Mouse (Mus musculus) C2C12 (cell line): ENCODE data around the gene Wdfy3. TPM values are rescaled to one million over a fixed set of nuclear protein-coding genes. Genes with fewer than 3 reads are reported as not detected.

Experiments
- H3K27me3 ChIP-seq: one replicate; pipeline ENCODE4 v1.6.1; 2011; ENCODE audit not compliant: control insufficient read depth, insufficient read depth, insufficient read length
- H3K36me3 ChIP-seq: one replicate; pipeline ENCODE4 v1.6.1; 2011; ENCODE audit not compliant: control insufficient read depth, insufficient read depth
- H3K4me3 ChIP-seq: one replicate; pipeline ENCODE4 v1.5.1; 2011; ENCODE audit warnings: mild to moderate bottlenecking, control low read depth; ENCODE audit not compliant: poor library complexity, insufficient read depth, severe bottlenecking
- H3K79me2 ChIP-seq: one replicate; pipeline ENCODE4 v1.6.1; 2011; ENCODE audit not compliant: control insufficient read depth, insufficient read depth
- H3K79me3 ChIP-seq: one replicate; pipeline ENCODE4 v1.6.1; 2011; ENCODE audit warnings: low read depth, control low read depth
- H3ac ChIP-seq: one replicate; pipeline ENCODE3; 2011; ENCODE audit warnings: low read depth; ENCODE audit not compliant: control insufficient read depth, insufficient read length
- CEBPB ChIP-seq: IDR thresholded peaks from one replicate; pipeline ENCODE4 v1.6.1; 2011; ENCODE audit warnings: low read depth, mild to moderate bottlenecking, control low read depth, moderate library complexity
- CTCF ChIP-seq: IDR thresholded peaks from one replicate; pipeline ENCODE4 v1.5.1; 2011; ENCODE audit not compliant: control insufficient read depth, insufficient read depth, insufficient read length
- FOSL1 ChIP-seq: IDR thresholded peaks from one replicate; pipeline ENCODE4 v1.8.0; 2011; ENCODE audit warnings: mild to moderate bottlenecking, low read length; ENCODE audit not compliant: poor library complexity, insufficient read depth, severe bottlenecking
- MAX ChIP-seq: IDR thresholded peaks from one replicate; pipeline ENCODE4 v1.6.1; 2011; ENCODE audit warnings: mild to moderate bottlenecking, control low read depth
- MYOD1 ChIP-seq: IDR thresholded peaks from one replicate; pipeline ENCODE4 v1.6.1; 2011; ENCODE audit warnings: low read depth; ENCODE audit not compliant: control insufficient read depth, insufficient read length
- MYOG ChIP-seq: IDR thresholded peaks from one replicate; pipeline ENCODE4 v1.6.1; 2011; ENCODE audit not compliant: control insufficient read depth, insufficient read length; ENCODE audit errors: extremely low read depth
- USF1 ChIP-seq: IDR thresholded peaks from one replicate; pipeline ENCODE4 v1.6.1; 2011; ENCODE audit warnings: low read depth, mild to moderate bottlenecking, control low read depth, moderate library complexity
- polyA plus RNA-seq: library from polyadenylated mRNA; unstranded; fragments of >200 nt; fragmentation: generic; extraction: Trizol; gene quantifications from one replicate; pipeline ENCODE4 v1.2.1, GENCODE M21; 2012; ENCODE audit warnings: missing spikeins

Gene Wdfy3
- polyA plus RNA-seq, 1 experiment, result 10.7 TPM

DNA sequence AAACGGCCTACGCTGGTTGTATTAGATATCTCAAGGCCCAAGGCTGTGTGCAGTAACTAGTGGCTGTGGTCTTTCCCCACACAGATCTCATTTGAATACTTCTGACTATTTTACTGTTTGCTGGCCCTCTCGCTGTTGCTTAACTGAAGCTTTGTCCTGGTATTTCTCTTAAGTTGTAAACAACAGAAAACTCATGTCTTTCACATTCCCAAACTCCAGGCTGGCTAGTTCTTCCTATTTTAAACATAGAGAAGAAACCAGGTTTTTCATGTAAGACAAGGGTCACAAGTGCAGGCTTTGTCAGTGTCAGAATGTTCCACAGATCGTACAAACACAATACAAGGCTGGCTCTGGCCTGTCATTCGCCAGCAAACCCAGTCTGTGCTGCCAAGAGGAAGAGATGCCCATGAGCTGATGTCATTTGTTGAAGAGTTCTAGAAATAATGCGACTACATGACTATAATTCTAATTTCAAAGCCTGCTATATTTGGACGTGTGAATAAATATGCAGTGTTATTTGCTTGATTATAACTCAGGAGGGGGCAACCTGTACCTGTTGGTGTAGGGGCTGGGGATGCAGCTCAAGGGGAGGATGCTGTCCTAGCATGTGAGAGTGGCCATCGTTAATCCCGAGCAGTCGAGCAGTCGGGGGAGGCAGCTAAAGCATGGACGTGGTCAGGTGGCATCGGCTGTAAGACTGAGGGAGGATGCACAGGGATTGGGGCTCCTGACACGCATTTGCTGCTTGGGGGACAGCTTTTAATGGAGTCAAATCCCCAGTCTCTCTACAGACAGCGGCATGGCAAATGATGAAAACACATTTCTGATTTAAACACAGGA is 136.5 kb downstream of the Wdfy3 start:
- H3K79me3 ChIP-seq, result no peaks in the 10 kb centered on the region
- H3K79me2 ChIP-seq, result no peaks in the 10 kb centered on the region
- TF ChIP-seq MYOD1, result no peak
- TF ChIP-seq MAX, result no peak
- TF ChIP-seq USF1, result no peak
- no peak for TF ChIP-seq FOSL1
- no peak for TF ChIP-seq CEBPB
- no peak for TF ChIP-seq CTCF
- TF ChIP-seq MYOG, result no peak
- H3ac ChIP-seq, result no peak overlapping the region
- peaks cover 20% of the 10 kb centered on the region for H3K36me3 ChIP-seq
- H3K4me3 ChIP-seq, result no peak overlapping the region
- no peaks in the 10 kb centered on the region for H3K27me3 ChIP-seq

DNA sequence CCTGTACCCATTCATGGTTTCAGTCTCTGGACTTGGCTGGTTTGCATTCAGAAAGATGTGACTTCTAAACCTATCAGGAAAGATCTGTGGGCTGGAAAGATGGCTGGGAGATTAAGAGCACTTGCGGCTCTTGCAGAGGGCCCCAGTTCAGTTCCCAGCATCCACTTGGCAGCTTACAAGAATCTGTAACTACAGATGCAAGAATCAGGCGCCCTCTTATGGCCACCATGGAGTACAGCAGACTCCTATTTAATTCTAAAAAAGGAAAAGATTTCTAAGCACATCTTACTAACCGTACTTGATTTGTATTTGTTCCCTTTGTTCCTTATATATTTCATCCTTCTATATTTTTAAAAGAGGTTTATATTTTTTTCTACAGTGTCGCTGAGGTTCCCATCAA is 137.7 kb downstream of the Wdfy3 start:
- TF ChIP-seq MYOG (no peak), CTCF (no peak), CEBPB (no peak), MYOD1 (no peak), USF1 (no peak), MAX (no peak), FOSL1 (no peak)
- H3K4me3 ChIP-seq, result no peak overlapping the region
- H3K79me3 ChIP-seq, result no peaks in the 10 kb centered on the region
- peaks cover 19% of the 10 kb centered on the region for H3K36me3 ChIP-seq
- H3K27me3 ChIP-seq, result no peaks in the 10 kb centered on the region
- H3ac ChIP-seq, result no peak overlapping the region
- no peaks in the 10 kb centered on the region for H3K79me2 ChIP-seq

- no peaks in the 10 kb centered on the region for H3K27me3 ChIP-seq
- H3K36me3 ChIP-seq, result peaks cover 55% of the 10 kb centered on the region
- H3K79me3 ChIP-seq, result no peaks in the 10 kb centered on the region
- no peaks in the 10 kb centered on the region for H3K79me2 ChIP-seq
- no peak overlapping the region for H3K4me3 ChIP-seq
- no peak overlapping the region for H3ac ChIP-seq
- no peak for TF ChIP-seq CTCF
- TF ChIP-seq FOSL1, result no peak
- no peak for TF ChIP-seq USF1
- no peak for TF ChIP-seq CEBPB
- TF ChIP-seq MAX, result no peak
- no peak for TF ChIP-seq MYOD1
- TF ChIP-seq MYOG, result no peak
These were observed 143.4 kb downstream of the Wdfy3 start for GRCm38 (mm10) chr5:101926311-101926710.

- H3K79me3 ChIP-seq, result no peaks in the 10 kb centered on the region
- TF ChIP-seq CEBPB, result no peak
- H3K79me2 ChIP-seq, result no peaks in the 10 kb centered on the region
- H3ac ChIP-seq, result no peak overlapping the region
- H3K36me3 ChIP-seq, result peaks cover 52% of the 10 kb centered on the region
- no peak overlapping the region for H3K4me3 ChIP-seq
- H3K27me3 ChIP-seq, result no peaks in the 10 kb centered on the region
These were observed 146.0 kb downstream of the Wdfy3 start for GRCm38 (mm10) chr5:101923710-101924109.

GRCm38 (mm10) chr5:101919559-101919958 is 150.2 kb downstream of the Wdfy3 start:
- Histone ChIP-seq H3ac (no peak overlapping the region), H3K79me3 (no peaks in the 10 kb centered on the region), H3K79me2 (no peaks in the 10 kb centered on the region), H3K27me3 (no peaks in the 10 kb centered on the region), H3K36me3 (peaks cover 33% of the 10 kb centered on the region), H3K4me3 (no peak overlapping the region)
- no peak for TF ChIP-seq CEBPB
- TF ChIP-seq USF1, result no peak
- TF ChIP-seq MYOG, result no peak
- TF ChIP-seq MAX, result no peak
- no peak for TF ChIP-seq MYOD1
- no peak for TF ChIP-seq FOSL1
- TF ChIP-seq CTCF, result no peak

DNA sequence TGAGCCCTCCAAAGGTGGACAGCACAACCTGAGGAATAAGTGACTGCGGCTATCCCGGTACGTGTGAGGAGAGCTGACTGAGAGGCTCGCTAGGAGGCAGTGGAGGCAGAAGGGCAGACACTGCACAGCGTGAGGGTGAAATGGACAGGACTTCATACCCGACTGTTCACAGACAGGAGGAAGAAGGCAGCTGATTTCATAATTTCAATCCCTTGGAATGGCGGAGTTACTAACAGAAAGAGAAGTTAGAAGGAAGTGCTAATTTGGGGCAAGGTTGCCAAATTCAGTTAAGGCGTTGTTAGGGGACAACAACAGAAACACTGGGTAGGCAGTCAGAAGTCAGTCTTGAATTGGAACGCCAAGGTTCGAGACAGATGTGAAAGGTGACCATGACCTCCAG is 160.3 kb downstream of the Wdfy3 start:
- Histone ChIP-seq H3ac (no peak overlapping the region), H3K36me3 (peaks cover 68% of the 10 kb centered on the region)
- TF ChIP-seq USF1, result no peak
- TF ChIP-seq FOSL1, result no peak
- no peak for TF ChIP-seq MAX
- TF ChIP-seq CTCF, result no peak
- no peak for TF ChIP-seq MYOD1
- TF ChIP-seq MYOG, result no peak
- no peak for TF ChIP-seq CEBPB

More for the DNA sequence above, 160.3 kb downstream of the Wdfy3 start:
- no peaks in the 10 kb centered on the region for H3K27me3 ChIP-seq
- no peak overlapping the region for H3K4me3 ChIP-seq
- no peaks in the 10 kb centered on the region for H3K79me3 ChIP-seq
- no peaks in the 10 kb centered on the region for H3K79me2 ChIP-seq
